Mouse (Mus musculus) G1E-ER4 (cell line): ENCODE results near the gene Rad1. TPM values are rescaled to one million over a fixed set of nuclear protein-coding genes. Genes with fewer than 3 reads are reported as not detected.

Experiments
- GATA1 ChIP-seq: IDR thresholded peaks from one replicate; pipeline ENCODE4 v1.8.0; 2012; ENCODE audit warnings: low read length, inconsistent platforms
- polyA plus RNA-seq: library from polyadenylated mRNA; stranded (reverse); fragments of >175 nt; gene quantifications from 2 replicates; pipeline ENCODE4 v1.2.3, GENCODE M21; 2012

Rad1 gene
- 15.1 and 19.8 TPM in 2 replicates for polyA plus RNA-seq

- TF ChIP-seq GATA1 = no peak
Measured at GRCm38 (mm10) chr15:10485484-10486364, at the start of gene Rad1, which contains the start of gene Brix1. Gene Rad1 (plus strand): TSS chr15:10486018. Gene Brix1 (minus strand): TSS chr15:10485947.

- no peak for TF ChIP-seq GATA1
Measured at GRCm38 (mm10) chr15:10436893-10437292, 48.9 kb upstream of the Rad1 start.

- no peak for TF ChIP-seq GATA1
Measured at GRCm38 (mm10) chr15:10439963-10440362, 45.9 kb upstream of the Rad1 start.

- no peak for TF ChIP-seq GATA1
Measured at GRCm38 (mm10) chr15:10441493-10441892, 44.3 kb upstream of the Rad1 start.

- no peak for TF ChIP-seq GATA1
Measured at GRCm38 (mm10) chr15:10442275-10442674, 43.5 kb upstream of the Rad1 start.

GRCm38 (mm10) chr15:10447102-10447501 is 38.7 kb upstream of the Rad1 start:
- no peak for TF ChIP-seq GATA1

- TF ChIP-seq GATA1 = no peak
Measured at GRCm38 (mm10) chr15:10460986-10461385, 24.8 kb upstream of the Rad1 start.

- no peak for TF ChIP-seq GATA1
Measured at GRCm38 (mm10) chr15:10463555-10463954, 22.3 kb upstream of the Rad1 start.

- TF ChIP-seq GATA1 = no peak
Measured at GRCm38 (mm10) chr15:10464678-10465077, 21.1 kb upstream of the Rad1 start.

- no peak for TF ChIP-seq GATA1
Measured at GRCm38 (mm10) chr15:10468761-10469160, 17.1 kb upstream of the Rad1 start.

- TF ChIP-seq GATA1 = no peak
Measured at GRCm38 (mm10) chr15:10469641-10470150, 16.1 kb upstream of the Rad1 start.

GRCm38 (mm10) chr15:10470151-10470831 is 15.5 kb upstream of the Rad1 start, which contains the start of gene Dnajc21:
Gene Dnajc21 (minus strand): TSS chr15:10470516.
- no peak for TF ChIP-seq GATA1

- TF ChIP-seq GATA1 = no peak
Measured at GRCm38 (mm10) chr15:10470941-10471340, 14.9 kb upstream of the Rad1 start.

- no peak for TF ChIP-seq GATA1
Measured at GRCm38 (mm10) chr15:10486365-10486839, 584 bp downstream of the Rad1 start.

- no peak for TF ChIP-seq GATA1
Measured at GRCm38 (mm10) chr15:10487246-10487645, 1.4 kb downstream of the Rad1 start.

GRCm38 (mm10) chr15:10490101-10490500 is 4.3 kb downstream of the Rad1 start:
- TF ChIP-seq GATA1 = no peak
